In the genomic region with DNA sequence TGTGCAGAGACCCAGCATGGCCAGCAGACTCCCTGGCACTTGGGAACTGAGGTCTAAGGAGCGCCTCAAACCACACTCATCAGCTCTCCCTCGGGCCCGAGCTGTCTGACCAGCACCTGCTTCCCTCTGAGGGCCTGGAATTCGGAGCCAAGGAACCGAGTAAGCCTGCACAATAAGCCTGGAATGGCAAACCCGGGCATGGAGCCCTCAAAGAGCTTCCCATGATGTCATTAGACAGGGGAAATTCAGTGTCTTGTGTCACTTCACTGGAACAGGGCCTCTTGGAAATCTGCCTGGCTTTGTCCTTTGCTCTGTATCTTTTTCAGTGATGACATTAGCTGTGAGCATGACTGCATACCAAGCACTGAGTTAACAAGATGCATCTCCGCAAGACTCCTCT, we compare ENCODE assay signal across 11 mouse cellular contexts. TPM values are rescaled to one million over a fixed set of nuclear protein-coding genes. Genes with fewer than 3 reads are reported as not detected.
DNase-seq lines count a peak whose midpoint lies in the region; ATAC-seq and TF ChIP-seq lines count a peak whose summit lies in the region.
"Had no signal": no experiment of that assay in that cellular context is flagged by ENCODE, and none has a peak within 500 bp of the region (broad histone marks: within the 10 kb centered on the region; RNA-seq: fewer than 3 reads in every experiment).

No protein-coding gene starts in this region.

- H3K27me3 ChIP-seq in heart, embryonic 11.5 days (ENCODE audit: control insufficient read depth, insufficient read depth, low read length) = no peaks in the 10 kb centered on the region
- H3K27me3 ChIP-seq in testis, adult 2 months (ENCODE audit: control insufficient read depth, insufficient read depth, low read length) = no peaks in the 10 kb centered on the region
- no peaks in the 10 kb centered on the region for H3K27me3 ChIP-seq in limb, embryonic 10.5 days (ENCODE audit: low read depth, poor library complexity, severe bottlenecking)
- H3K27me3 ChIP-seq: embryonic facial prominence, embryonic 12.5 days; lung, embryonic 15.5 days had no signal

- no peaks in the 10 kb centered on the region for H3K9me3 ChIP-seq in heart, embryonic 11.5 days (replicated peaks; ENCODE audit: control insufficient read depth, low read length)
- no peaks in the 10 kb centered on the region for H3K9me3 ChIP-seq in limb, embryonic 10.5 days (replicated peaks)
- H3K9me3 ChIP-seq: embryonic facial prominence, embryonic 12.5 days; lung, embryonic 15.5 days had no signal

- no peak overlapping the region for H3K4me2 ChIP-seq in heart, embryonic 11.5 days
- H3K4me2 ChIP-seq: embryonic facial prominence, embryonic 12.5 days; lung, embryonic 15.5 days had no signal

- WGBS in heart, embryonic 11.5 days (ENCODE audit: insufficient replicate concordance) = 80% methylated on average over 7 of the region's 7 CpGs
- WGBS in limb, embryonic 10.5 days = 97% methylated on average over 7 of the region's 7 CpGs

- H3K36me3 ChIP-seq in heart, embryonic 11.5 days (ENCODE audit: control insufficient read depth, insufficient read depth, low read length) = peaks cover 13% of the 10 kb centered on the region; the same call in 1 of the 2 replicates
- no peaks in the 10 kb centered on the region; the same call in none of the 2 replicates for H3K36me3 ChIP-seq in testis, adult 2 months (ENCODE audit: control insufficient read depth, insufficient read depth, low read length)
- peaks cover 71% of the 10 kb centered on the region for H3K36me3 ChIP-seq in limb, embryonic 10.5 days

- no peak for ATAC-seq in heart, embryonic 11.5 days (replicated peaks; ENCODE audit: insufficient number of reproducible peaks, low FRiP score, low TSS enrichment)

- DNase-seq in heart, adult 11 months = peak; percentile 95
- DNase-seq in testis, postnatal 10 days (ENCODE audit: low spot score) = no peak
- peak; percentile 40 for DNase-seq in gastrocnemius, postnatal 25 days
- no peak for DNase-seq in thymus, postnatal 14 days
- DNase-seq in limb, embryonic 10.5 days (ENCODE audit: low spot score) = no peak
- DNase-seq in embryo, embryonic 9.5 days (ENCODE audit: extremely low spot score) = no peak
- DNase-seq: thymus, postnatal 25 days had no signal

- no peak overlapping the region for H3K27ac ChIP-seq in heart, embryonic 11.5 days (ENCODE audit: low read depth, low read length)
- peak overlapping the region; percentile 62 for H3K27ac ChIP-seq in testis, adult 2 months (ENCODE audit: control insufficient read depth, insufficient read depth, low read depth, low read length)
- H3K27ac ChIP-seq in limb, embryonic 10.5 days = no peak overlapping the region
- H3K27ac ChIP-seq: embryonic facial prominence, embryonic 12.5 days; lung, embryonic 15.5 days had no signal

- no peak for TF ChIP-seq CTCF in testis, adult 2 months (IDR thresholded peaks at IDR 0.05; ENCODE audit: control insufficient read depth, insufficient read depth, insufficient replicate concordance, low read depth, low read length)

- TF ChIP-seq POLR2A in testis, adult 2 months (IDR thresholded peaks at IDR 0.05; ENCODE audit: control insufficient read depth, low read depth, low read length) = no peak

- H3K4me3 ChIP-seq in heart, embryonic 11.5 days (ENCODE audit: low read depth, low read length) = no peak overlapping the region
- H3K4me3 ChIP-seq in testis, adult 2 months (ENCODE audit: control insufficient read depth, low read depth, low read length) = no peak overlapping the region
- H3K4me3 ChIP-seq in limb, embryonic 10.5 days = no peak overlapping the region
- H3K4me3 ChIP-seq: embryonic facial prominence, embryonic 12.5 days; lung, embryonic 15.5 days had no signal

- no peaks in the 10 kb centered on the region for H3K4me1 ChIP-seq in heart, embryonic 11.5 days (ENCODE audit: control insufficient read depth, insufficient read depth, low read length)
- no peaks in the 10 kb centered on the region for H3K4me1 ChIP-seq in testis, adult 2 months (ENCODE audit: control insufficient read depth, insufficient read depth, low read length)
- no peaks in the 10 kb centered on the region for H3K4me1 ChIP-seq in limb, embryonic 10.5 days
- H3K4me1 ChIP-seq: embryonic facial prominence, embryonic 12.5 days; lung, embryonic 15.5 days had no signal

- H3K9ac ChIP-seq in heart, embryonic 11.5 days (ENCODE audit: low read depth, low read length) = no peak overlapping the region
- H3K9ac ChIP-seq: embryonic facial prominence, embryonic 12.5 days; lung, embryonic 15.5 days had no signal

RNA-seq across cellular contexts. Expression of a gene that starts 44.5 kb away (rescaled TPM):
- polyA plus RNA-seq in heart, embryonic 11.5 days (2014; fragmentation: Nextera tagmentation; extraction: Ambion mirVana) = 9.2 and 11.1 TPM in 2 replicates
- 23.7 and 27.7 TPM in 2 replicates for polyA plus RNA-seq in testis, adult 2 months (2012; rRNA removed)
- 10 to 100 TPM; 14.1 to 16.8 TPM for total RNA-seq in gastrocnemius, postnatal 25 days (2021)
- 13.4 and 13.7 TPM in 2 replicates for polyA plus RNA-seq in limb, embryonic 10.5 days (2016; fragmentation: Nextera tagmentation; extraction: Ambion mirVana)

Comparison
In these comparisons a context has a peak if more than half of its experiments do, and no peak if none do; other contexts are left out.
1. DNase-seq: peak in heart, adult 11 months (single experiment) and gastrocnemius, postnatal 25 days (single experiment); none in testis, postnatal 10 days (single experiment), thymus, postnatal 14 days (single experiment), limb, embryonic 10.5 days (single experiment) and embryo, embryonic 9.5 days (single experiment).